Comparison of ENCODE assay signal across 8 mouse cellular contexts in genomic region chr14:40957607-40958006, GRCm38 (mm10). TPM values are rescaled to one million over a fixed set of nuclear protein-coding genes. Genes with fewer than 3 reads are reported as not detected.
A peak's percentile ranks its signal among the peaks of the same experiment; 100 is the strongest.
DNase-seq lines count a peak whose midpoint lies in the region; ATAC-seq and TF ChIP-seq lines count a peak whose summit lies in the region.

No protein-coding gene starts in this region.

- no peaks in the 10 kb centered on the region for H3K36me3 ChIP-seq in heart, embryonic 10.5 days
- H3K36me3 ChIP-seq in limb, embryonic 15.5 days, result no peaks in the 10 kb centered on the region

- peak overlapping the region; percentile 70; the same call in 1 of the 2 replicates for H3K27ac ChIP-seq in heart, embryonic 10.5 days
- peak overlapping the region; percentile 55 for H3K27ac ChIP-seq in limb, embryonic 15.5 days
- H3K27ac ChIP-seq in cerebellum, adult 2 months (ENCODE audit: insufficient read depth, low read length), result no peak overlapping the region

- DNase-seq in heart, embryonic 10.5 days (ENCODE audit: low spot score), result no peak
- DNase-seq in heart, postnatal 10 days, result no peak
- DNase-seq in thymus, postnatal 14 days, result peak; percentile 41
- DNase-seq in thymus, postnatal 36 days, result no peak
- no peak for DNase-seq in cerebellum, adult 2 months
- no peak for DNase-seq in cerebellum, adult 11-12 months
- no peak for DNase-seq in right cerebral cortex, postnatal 4 days

- intact Hi-C loops in heart, postnatal 10 days (cut with DNase I), result no loop called here

- no peak for ATAC-seq in limb, embryonic 15.5 days (ENCODE audit: insufficient number of reproducible peaks, low FRiP score, low TSS enrichment, low read depth)

- TF ChIP-seq POLR2A in cerebellum, adult 2 months (IDR thresholded peaks at IDR 0.05; ENCODE audit: borderline replicate concordance, insufficient read depth, low read length), result no peak

- no peak overlapping the region for H3K4me3 ChIP-seq in heart, embryonic 10.5 days
- no peak overlapping the region for H3K4me3 ChIP-seq in limb, embryonic 15.5 days
- no peak overlapping the region for H3K4me3 ChIP-seq in cerebellum, adult 2 months (replicated peaks; ENCODE audit: insufficient read depth, low read depth, low read length)

- H3K9ac ChIP-seq in limb, embryonic 15.5 days, result no peak overlapping the region

- H3K4me1 ChIP-seq in heart, embryonic 10.5 days, result peaks cover 80% of the 10 kb centered on the region
- H3K4me1 ChIP-seq in limb, embryonic 15.5 days, result peaks cover 82% of the 10 kb centered on the region
- peaks cover 24% of the 10 kb centered on the region for H3K4me1 ChIP-seq in cerebellum, adult 2 months (ENCODE audit: control insufficient read depth, insufficient read depth, low read length)

- no peak overlapping the region for H3K4me2 ChIP-seq in limb, embryonic 15.5 days

- no peaks in the 10 kb centered on the region for H3K9me3 ChIP-seq in heart, embryonic 10.5 days
- H3K9me3 ChIP-seq in limb, embryonic 15.5 days, result no peaks in the 10 kb centered on the region

- no peak for TF ChIP-seq CTCF in cerebellum, adult 2 months (IDR thresholded peaks at IDR 0.05; ENCODE audit: borderline replicate concordance, insufficient read depth, low read depth, low read length)

- H3K27me3 ChIP-seq in heart, embryonic 10.5 days (ENCODE audit: insufficient read depth, poor library complexity, severe bottlenecking), result no peaks in the 10 kb centered on the region
- no peaks in the 10 kb centered on the region for H3K27me3 ChIP-seq in limb, embryonic 15.5 days
- no peaks in the 10 kb centered on the region for H3K27me3 ChIP-seq in cerebellum, adult 2 months (ENCODE audit: control insufficient read depth, insufficient read depth, low read length)

- WGBS in heart, embryonic 10.5 days, result 54% methylated on average over 3 of the region's 3 CpGs
- 60% methylated on average over 3 of the region's 3 CpGs for WGBS in limb, embryonic 15.5 days
- WGBS in cerebellum, adult 2 months, result 79% methylated on average over 3 of the region's 3 CpGs

RNA-seq across cellular contexts. Expression of gene Tspan14, which starts 9.0 kb away (rescaled TPM):
- 42.3 and 58.6 TPM in 2 replicates for polyA plus RNA-seq in heart, embryonic 10.5 days (2016; fragmentation: Nextera tagmentation; extraction: Ambion mirVana)
- total RNA-seq in heart, postnatal 10 days (2021), result 10 to 100 TPM; 28.1 to 30.4 TPM
- 70.3 and 76.9 TPM in 2 replicates for polyA plus RNA-seq in limb, embryonic 15.5 days (2015; fragmentation: Nextera tagmentation; extraction: Ambion mirVana)
- polyA plus RNA-seq in cerebellum, adult 2 months (2012; rRNA removed), result 39.1 and 39.6 TPM in 2 replicates

RNA-seq across cellular contexts. Expression of gene Fam213a, which starts 56.0 kb away (rescaled TPM):
- polyA plus RNA-seq in heart, embryonic 10.5 days (2016; fragmentation: Nextera tagmentation; extraction: Ambion mirVana), result 76.8 and 81.5 TPM in 2 replicates
- 10 to 100 TPM; 16.1 to 32.2 TPM for total RNA-seq in heart, postnatal 10 days (2021)
- 38.0 and 39.6 TPM in 2 replicates for polyA plus RNA-seq in limb, embryonic 15.5 days (2015; fragmentation: Nextera tagmentation; extraction: Ambion mirVana)
- polyA plus RNA-seq in cerebellum, adult 2 months (2012; rRNA removed), result 146 and 150 TPM in 2 replicates
